Mouse (Mus musculus) B cell, adult 67 days (primary cell): ENCODE results near the gene Olfr741. TPM values are rescaled to one million over a fixed set of nuclear protein-coding genes. Genes with fewer than 3 reads are reported as not detected.

Source experiments
- total RNA-seq, 2 experiments: library from RNA; stranded (reverse); gene quantifications; 4 replicates each; pipeline ENCODE4 v1.2.4; 2023

The Olfr741 gene
- not detected for total RNA-seq

DNA sequence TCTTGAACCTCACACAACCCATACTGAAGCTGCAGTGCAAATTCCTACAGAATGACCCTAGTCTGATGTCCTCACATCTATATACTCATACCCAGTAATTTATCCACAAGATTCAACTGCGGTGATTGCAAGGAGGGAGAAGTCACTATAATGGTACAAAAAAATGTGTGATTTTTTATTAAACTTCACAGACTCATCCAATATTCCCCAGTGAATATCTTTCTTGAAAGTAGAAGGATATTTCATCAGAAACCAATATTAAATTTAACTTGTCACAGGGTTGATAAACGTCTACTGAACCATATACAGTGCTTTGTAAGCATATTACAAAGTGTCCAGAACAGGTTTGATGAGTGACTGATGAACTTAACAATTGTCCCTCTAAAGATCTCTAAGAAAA lies at the start of gene Olfr741:
TSS of gene Olfr741 (plus strand) at position 301 of the 400 bp plus-strand sequence.

DNA sequence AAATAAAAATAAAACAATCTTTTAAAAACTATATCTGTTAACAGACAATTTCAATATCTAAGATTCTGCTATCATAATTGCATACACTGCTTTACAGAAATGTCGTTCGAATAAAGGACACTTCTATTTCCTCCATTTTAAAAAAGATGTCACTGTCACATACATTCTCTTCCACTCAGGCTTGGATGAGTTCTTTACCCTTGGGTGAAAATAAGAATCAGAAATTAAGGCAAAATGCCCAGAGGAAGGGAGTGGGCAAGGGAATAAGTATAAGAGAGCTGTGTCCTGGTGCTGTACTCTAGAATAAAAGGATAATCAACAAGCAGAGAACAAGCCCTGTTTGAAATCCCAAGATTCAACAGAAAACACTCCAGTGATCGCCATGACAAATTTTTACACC lies 27.3 kb upstream of the Olfr741 start, which contains the start of gene Olfr740:
TSS of gene Olfr740 (plus strand) at position 301 of the 400 bp plus-strand sequence.

DNA sequence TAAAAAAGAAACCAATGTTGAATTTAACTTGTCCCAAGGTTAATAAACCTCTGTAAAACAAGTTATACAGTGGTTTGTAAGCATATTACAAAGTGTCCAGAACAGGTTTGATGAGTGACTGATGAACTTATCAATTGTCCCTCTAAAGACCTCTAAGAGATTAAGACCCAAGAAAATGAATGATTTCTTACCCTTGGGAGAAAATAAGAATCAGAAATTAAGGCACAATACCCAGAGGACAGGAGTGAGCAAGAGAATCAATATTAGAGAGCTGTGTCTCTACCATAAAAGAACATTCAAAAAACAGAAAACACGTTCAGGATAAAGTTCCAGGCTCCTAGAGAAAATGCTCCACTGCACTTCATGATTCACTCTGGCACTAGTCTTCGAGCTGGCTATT lies 30.8 kb downstream of the Olfr741 start, which contains the start of gene Olfr742:
TSS of gene Olfr742 (plus strand) at position 301 of the 400 bp plus-strand sequence.

DNA sequence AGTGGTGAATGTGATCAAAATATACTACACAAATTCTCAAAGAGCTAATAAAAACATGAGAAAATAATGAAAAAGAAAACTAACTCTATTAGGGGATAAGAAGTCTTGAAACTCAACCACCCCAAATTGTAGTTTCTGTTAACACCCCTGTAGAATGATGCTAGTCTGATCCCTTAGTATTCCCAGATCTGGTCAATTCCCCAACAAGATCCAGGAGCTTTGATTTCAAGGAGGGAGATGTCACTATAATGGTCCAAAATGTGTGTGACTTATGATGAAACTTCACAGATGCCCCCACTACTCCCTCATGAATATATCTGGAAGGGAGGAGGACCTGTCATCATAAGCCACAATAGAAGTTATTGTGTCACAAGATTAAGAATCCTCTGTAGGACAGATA lies 49.0 kb downstream of the Olfr741 start, which contains the start of gene Olfr743:
TSS of gene Olfr743 (plus strand) at position 301 of the 400 bp plus-strand sequence.

Other genes with a start within 250 kb of the Olfr741 start
- not detected for gene Olfr731, start 230.9 kb upstream of the Olfr741 start, total RNA-seq
- gene Olfr732, start 188.5 kb upstream of the Olfr741 start, total RNA-seq, result not detected
- not detected for gene Olfr733, start 171.2 kb upstream of the Olfr741 start, total RNA-seq
- not detected for gene Olfr734, start 146.0 kb upstream of the Olfr741 start, total RNA-seq
- not detected for gene Olfr735, start 123.9 kb upstream of the Olfr741 start, total RNA-seq
- gene Tlr11, start 114.8 kb upstream of the Olfr741 start, total RNA-seq, result not detected
- gene Olfr736, start 91.6 kb upstream of the Olfr741 start, total RNA-seq, result not detected
- gene Olfr738, start 65.2 kb upstream of the Olfr741 start, total RNA-seq, result not detected
- not detected for gene Olfr739, start 54.1 kb upstream of the Olfr741 start, total RNA-seq
- gene Olfr740, start 27.2 kb upstream of the Olfr741 start, total RNA-seq, result not detected
- gene Olfr742, start 30.9 kb downstream of the Olfr741 start, total RNA-seq, result not detected
- gene Olfr743, start 49.1 kb downstream of the Olfr741 start, total RNA-seq, result not detected
- not detected for gene Olfr744, start 142.1 kb downstream of the Olfr741 start, total RNA-seq
- not detected for gene Olfr745, start 166.7 kb downstream of the Olfr741 start, total RNA-seq
- gene Olfr746, start 174.3 kb downstream of the Olfr741 start, total RNA-seq, result not detected
- not detected for gene Olfr747, start 220.5 kb downstream of the Olfr741 start, total RNA-seq
- gene Olfr748, start 234.6 kb downstream of the Olfr741 start, total RNA-seq, result not detected